Mouse (Mus musculus): ENCODE results near the gene Neurl3. TPM values are rescaled to one million over a fixed set of nuclear protein-coding genes. Genes with fewer than 3 reads are reported as not detected.

Gene Neurl3
- polyA plus RNA-seq, 1 experiment = 0.03 TPM

GRCm38 (mm10) chr1:36254635-36255360 lies 19.7 kb downstream of the Neurl3 start:
- TF ChIP-seq GATA1 (IDR thresholded peaks at IDR 0.05; ENCODE audit: low read length) = no peak
- no peak for TF ChIP-seq TAL1 (IDR thresholded peaks at IDR 0.05; ENCODE audit: low read length)
- Histone ChIP-seq H3K27me3 (ENCODE audit: control insufficient read depth) (peaks cover 21% of the 10 kb centered on the region), H3K9me3 (ENCODE audit: control insufficient read depth, low read length) (peaks cover 3% of the 10 kb centered on the region), H3K36me3 (ENCODE audit: control insufficient read depth) (no peaks in the 10 kb centered on the region), H3K4me1 (ENCODE audit: control insufficient read depth) (no peaks in the 10 kb centered on the region), H3K4me3 (replicated peaks) (no peak overlapping the region)

DNA sequence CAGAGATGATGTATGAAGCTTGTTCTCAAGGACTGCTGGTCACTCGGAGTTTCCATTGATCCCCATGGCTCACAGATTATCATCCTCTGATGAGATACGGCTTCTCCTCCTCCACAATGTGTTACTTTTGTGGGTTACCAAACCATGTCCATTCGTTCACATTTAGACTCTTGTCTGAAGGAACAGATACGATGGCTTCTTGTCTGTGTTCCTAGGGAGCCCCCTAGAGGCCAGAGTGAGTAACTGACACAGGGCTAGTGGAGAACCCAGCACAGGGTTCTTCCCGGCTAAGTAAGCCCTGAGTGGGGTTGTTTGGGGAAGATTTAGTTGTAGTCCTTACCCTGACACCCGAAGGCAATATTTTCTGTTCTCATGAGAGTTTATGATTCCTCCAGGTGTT lies 21.7 kb downstream of the Neurl3 start:
- no peak for TF ChIP-seq GATA1 (IDR thresholded peaks at IDR 0.05; ENCODE audit: low read length)
- TF ChIP-seq TAL1 (IDR thresholded peaks at IDR 0.05; ENCODE audit: low read length) = no peak
- Histone ChIP-seq H3K9me3 (ENCODE audit: control insufficient read depth, low read length) (peaks cover 3% of the 10 kb centered on the region), H3K4me1 (ENCODE audit: control insufficient read depth) (no peaks in the 10 kb centered on the region), H3K4me3 (replicated peaks) (no peak overlapping the region), H3K27me3 (ENCODE audit: control insufficient read depth) (peaks cover 21% of the 10 kb centered on the region), H3K36me3 (ENCODE audit: control insufficient read depth) (no peaks in the 10 kb centered on the region)

DNA sequence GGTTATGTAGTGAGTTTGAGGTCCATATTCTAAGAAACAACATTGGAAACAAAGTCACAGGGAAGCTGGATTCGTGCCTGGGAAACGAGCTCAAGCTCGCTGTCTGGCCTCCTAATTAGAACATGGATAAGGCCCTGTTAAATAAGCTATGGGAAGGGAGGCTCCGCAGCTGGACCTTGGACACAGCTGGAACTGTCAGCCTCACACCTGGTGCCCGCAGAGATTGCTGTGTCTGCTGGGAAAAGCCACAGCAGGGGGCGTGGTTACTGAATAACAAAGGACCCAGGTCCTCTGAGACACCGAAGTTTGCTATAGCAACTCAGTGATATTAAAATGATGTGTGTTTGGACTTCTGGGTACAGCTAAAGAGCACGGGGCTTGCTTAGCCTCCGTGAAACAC lies 23.1 kb downstream of the Neurl3 start:
- TF ChIP-seq TAL1 (IDR thresholded peaks at IDR 0.05; ENCODE audit: low read length) = no peak
- no peak for TF ChIP-seq GATA1 (IDR thresholded peaks at IDR 0.05; ENCODE audit: low read length)
- Histone ChIP-seq H3K36me3 (ENCODE audit: control insufficient read depth) (no peaks in the 10 kb centered on the region), H3K4me1 (ENCODE audit: control insufficient read depth) (no peaks in the 10 kb centered on the region), H3K9me3 (ENCODE audit: control insufficient read depth, low read length) (peaks cover under 1% of the 10 kb centered on the region), H3K4me3 (replicated peaks) (no peak overlapping the region), H3K27me3 (ENCODE audit: control insufficient read depth) (peaks cover 21% of the 10 kb centered on the region)

DNA sequence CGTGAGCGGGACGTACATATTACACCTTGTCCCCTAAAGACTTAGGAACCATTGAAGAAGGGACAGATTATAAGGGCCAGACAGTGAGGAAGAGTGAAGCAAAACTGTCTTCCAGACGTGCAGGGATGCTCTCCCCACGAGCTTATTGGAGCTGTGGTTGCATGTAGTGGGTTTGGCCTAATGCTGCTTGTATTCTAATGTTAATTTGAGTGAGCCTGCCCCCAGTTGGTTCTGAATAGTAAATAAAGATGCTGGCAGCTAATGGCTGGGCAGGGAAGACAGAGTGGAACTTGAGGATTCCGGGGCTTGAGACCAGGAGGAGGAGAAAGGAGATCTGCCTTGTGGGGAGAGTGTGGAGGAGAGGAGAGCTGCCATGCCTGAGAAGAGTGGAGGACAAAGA lies 27.8 kb downstream of the Neurl3 start:
- Histone ChIP-seq H3K9me3 (ENCODE audit: control insufficient read depth, low read length) (no peaks in the 10 kb centered on the region), H3K27me3 (ENCODE audit: control insufficient read depth) (no peaks in the 10 kb centered on the region), H3K4me1 (ENCODE audit: control insufficient read depth) (peaks cover 31% of the 10 kb centered on the region), H3K36me3 (ENCODE audit: control insufficient read depth) (no peaks in the 10 kb centered on the region; the same call in none of the 2 replicates), H3K4me3 (replicated peaks) (no peak overlapping the region)
- no peak for TF ChIP-seq GATA1 (IDR thresholded peaks at IDR 0.05; ENCODE audit: low read length)
- no peak for TF ChIP-seq TAL1 (IDR thresholded peaks at IDR 0.05; ENCODE audit: low read length)

DNA sequence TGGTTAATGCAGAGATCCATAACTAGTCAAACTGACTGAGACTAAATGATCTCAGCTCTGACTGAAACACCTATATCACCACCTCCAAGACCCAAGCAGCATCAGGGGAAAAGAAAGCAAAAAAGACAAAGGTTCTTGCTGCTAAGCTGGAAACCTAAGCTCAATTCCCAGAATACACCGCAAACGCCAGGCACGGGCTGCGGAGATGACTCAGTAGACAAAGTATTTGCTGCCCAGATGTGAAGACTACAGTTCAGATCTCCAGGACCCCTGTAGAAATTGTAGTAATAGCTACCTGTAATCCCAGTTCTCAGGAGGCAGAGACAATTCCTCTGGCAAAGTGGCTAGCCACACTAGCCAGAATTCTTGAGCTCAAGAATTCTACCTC lies 29.7 kb downstream of the Neurl3 start:
- peak overlapping the region; percentile 79 for H3K4me3 ChIP-seq (replicated peaks)
- H3K27me3 ChIP-seq (ENCODE audit: control insufficient read depth) = no peaks in the 10 kb centered on the region
- H3K4me1 ChIP-seq (ENCODE audit: control insufficient read depth) = peaks cover 39% of the 10 kb centered on the region

DNA sequence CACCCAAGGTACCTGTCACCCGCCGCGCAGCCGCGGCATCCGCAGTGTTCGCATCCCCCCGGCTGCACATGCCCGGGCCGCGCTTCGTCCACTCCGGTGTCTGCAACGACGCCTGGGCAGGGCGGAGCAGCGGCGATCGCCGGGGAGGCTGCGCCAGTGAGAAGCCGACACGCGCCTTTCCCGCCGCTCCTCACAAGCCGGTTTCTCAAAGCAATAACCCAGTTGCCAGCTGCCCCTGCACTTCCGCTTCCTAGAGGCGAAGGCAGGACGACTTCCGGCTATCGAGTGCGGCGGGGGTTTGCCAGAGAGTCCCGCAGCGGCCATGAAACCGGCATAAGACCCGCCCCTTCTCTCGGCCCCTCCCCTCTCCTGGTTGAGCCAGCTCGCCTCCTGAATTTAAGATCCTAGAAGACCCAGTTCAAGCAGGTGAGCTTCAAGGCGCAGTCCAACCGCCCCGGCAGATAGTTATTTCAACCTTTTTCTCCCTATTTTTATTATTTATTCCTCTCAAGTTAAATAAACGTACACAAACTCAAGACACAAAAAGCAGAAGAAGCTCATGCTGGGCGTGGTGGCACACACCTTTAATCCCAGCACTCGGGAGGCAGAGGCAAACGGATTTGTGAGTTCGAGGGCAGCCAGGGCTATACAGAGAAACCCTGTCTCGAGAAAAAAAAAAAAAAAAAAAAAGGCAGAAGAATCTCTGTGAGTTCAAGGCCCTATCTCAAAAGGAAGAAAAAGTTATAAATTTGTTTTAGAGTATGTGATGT lies 30.2 kb downstream of the Neurl3 start, which contains the start of gene Uggt1:
Gene Uggt1 (minus strand): TSS at position 663 of the 770 bp plus-strand sequence.
- H3K4me1 ChIP-seq (ENCODE audit: control insufficient read depth) = peaks cover 39% of the 10 kb centered on the region
- peak within 1 kb of the TSS; percentile 79 for H3K4me3 ChIP-seq (replicated peaks)
- TF ChIP-seq TAL1 (IDR thresholded peaks at IDR 0.05; ENCODE audit: low read length) = no peak
- TF ChIP-seq GATA1 (IDR thresholded peaks at IDR 0.05; ENCODE audit: low read length) = no peak
- peaks cover 7% of the 10 kb centered on the region for H3K36me3 ChIP-seq (ENCODE audit: control insufficient read depth)
- no peaks in the 10 kb centered on the region for H3K27me3 ChIP-seq (ENCODE audit: control insufficient read depth)
- no peaks in the 10 kb centered on the region for H3K9me3 ChIP-seq (ENCODE audit: control insufficient read depth, low read length)

More for the DNA sequence above, 29.7 kb downstream of the Neurl3 start:
- no peaks in the 10 kb centered on the region for H3K9me3 ChIP-seq (ENCODE audit: control insufficient read depth, low read length)
- TF ChIP-seq TAL1 (IDR thresholded peaks at IDR 0.05; ENCODE audit: low read length) = no peak
- TF ChIP-seq GATA1 (IDR thresholded peaks at IDR 0.05; ENCODE audit: low read length) = no peak
- H3K36me3 ChIP-seq (ENCODE audit: control insufficient read depth) = peaks cover 4% of the 10 kb centered on the region

DNA sequence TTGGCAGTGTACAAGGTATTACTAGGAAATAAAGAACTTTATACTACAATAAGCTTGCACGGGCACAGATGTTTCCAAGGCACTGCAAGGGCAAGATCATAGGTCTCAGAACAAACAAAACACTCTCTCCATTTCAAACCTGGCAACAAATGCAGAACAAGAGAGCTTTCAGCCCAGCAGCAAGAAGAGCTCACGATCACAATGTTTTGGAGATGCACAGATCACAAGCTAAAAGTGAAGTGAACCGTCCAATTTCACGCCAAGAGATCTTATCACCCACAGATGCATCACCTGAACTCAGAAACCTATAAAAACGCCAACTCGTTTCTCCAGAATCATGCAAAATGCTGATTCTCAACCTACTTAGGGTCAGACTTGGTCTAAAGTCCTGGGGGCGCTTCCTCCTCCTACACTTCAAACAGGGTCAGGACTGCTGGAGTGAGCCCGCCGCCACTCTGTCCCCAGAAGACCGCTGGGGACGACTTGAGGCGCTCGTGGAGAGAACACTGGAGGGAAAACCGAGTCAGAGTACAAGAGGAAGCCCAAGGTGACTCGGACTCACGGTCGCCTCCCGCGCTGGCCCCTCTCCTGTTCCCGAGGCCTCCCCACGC lies 30.9 kb downstream of the Neurl3 start:
- Histone ChIP-seq H3K4me1 (ENCODE audit: control insufficient read depth) (peaks cover 39% of the 10 kb centered on the region), H3K4me3 (replicated peaks) (peak overlapping the region; percentile 79), H3K9me3 (ENCODE audit: control insufficient read depth, low read length) (no peaks in the 10 kb centered on the region), H3K27me3 (ENCODE audit: control insufficient read depth) (no peaks in the 10 kb centered on the region), H3K36me3 (ENCODE audit: control insufficient read depth) (peaks cover 9% of the 10 kb centered on the region)
- TF ChIP-seq GATA1 (IDR thresholded peaks at IDR 0.05; ENCODE audit: low read length) (0 out of 2 replicates have a peak, but pooled peaks have one; percentile 6), TAL1 (IDR thresholded peaks at IDR 0.05; ENCODE audit: low read length) (no peak)

DNA sequence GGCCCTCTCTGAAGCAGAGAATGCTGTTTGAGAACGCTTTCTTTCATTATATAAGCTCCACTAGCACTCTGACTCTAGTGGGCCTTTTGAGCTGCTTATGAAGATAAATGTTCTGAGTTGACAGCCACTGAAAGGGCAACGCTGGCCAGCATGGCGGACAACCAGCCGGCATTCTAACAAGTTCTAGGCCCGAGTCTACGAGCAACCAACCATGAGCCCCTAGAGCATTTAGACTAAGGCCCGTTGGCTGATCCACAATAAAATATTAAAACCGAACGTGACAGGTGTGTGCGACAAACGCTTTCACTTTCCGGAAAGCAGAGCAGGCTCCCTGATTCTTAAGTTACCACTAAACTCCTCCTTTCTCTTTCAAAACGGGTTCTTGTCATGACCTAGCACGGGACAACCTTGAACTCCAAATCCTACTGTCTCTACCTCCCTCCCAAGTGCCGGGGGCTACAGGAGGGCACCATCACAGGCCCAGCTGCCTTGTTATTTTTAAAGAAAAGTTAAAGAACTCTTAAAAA lies 32.5 kb downstream of the Neurl3 start:
- Histone ChIP-seq H3K4me3 (replicated peaks) (no peak overlapping the region), H3K4me1 (ENCODE audit: control insufficient read depth) (peaks cover 39% of the 10 kb centered on the region), H3K36me3 (ENCODE audit: control insufficient read depth) (peaks cover 12% of the 10 kb centered on the region), H3K27me3 (ENCODE audit: control insufficient read depth) (no peaks in the 10 kb centered on the region), H3K9me3 (ENCODE audit: control insufficient read depth, low read length) (no peaks in the 10 kb centered on the region)
- TF ChIP-seq TAL1 (IDR thresholded peaks at IDR 0.05; ENCODE audit: low read length) = no peak
- TF ChIP-seq GATA1 (IDR thresholded peaks at IDR 0.05; ENCODE audit: low read length) = no peak

DNA sequence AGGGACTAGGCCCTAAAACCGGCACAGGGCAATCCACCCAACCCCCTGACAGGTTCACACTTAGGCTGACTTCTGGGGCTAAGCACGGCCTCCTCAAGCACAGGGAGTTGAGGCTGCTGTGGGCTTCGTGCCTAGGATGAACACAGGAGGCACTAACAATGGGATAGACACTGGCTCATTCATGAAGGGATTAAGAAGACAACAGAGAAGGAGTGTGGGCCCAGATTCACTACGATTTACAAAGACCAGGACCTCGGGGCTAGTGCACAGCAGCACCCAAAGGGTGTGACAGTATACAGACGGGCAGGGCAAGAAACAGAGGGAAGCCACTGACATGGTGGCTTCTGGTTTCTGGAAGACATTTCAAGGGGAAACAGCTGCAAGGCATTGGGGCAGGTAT lies 34.3 kb downstream of the Neurl3 start:
- no peak overlapping the region for H3K4me3 ChIP-seq (replicated peaks)
- H3K27me3 ChIP-seq (ENCODE audit: control insufficient read depth) = no peaks in the 10 kb centered on the region
- peaks cover 38% of the 10 kb centered on the region for H3K4me1 ChIP-seq (ENCODE audit: control insufficient read depth)
- TF ChIP-seq TAL1 (IDR thresholded peaks at IDR 0.05; ENCODE audit: low read length) = no peak
- TF ChIP-seq GATA1 (IDR thresholded peaks at IDR 0.05; ENCODE audit: low read length) = no peak
- H3K36me3 ChIP-seq (ENCODE audit: control insufficient read depth) = peaks cover 22% of the 10 kb centered on the region
- H3K9me3 ChIP-seq (ENCODE audit: control insufficient read depth, low read length) = no peaks in the 10 kb centered on the region

Measured in erythroblast, embryonic 14.5 days (primary cell).